Mouse (Mus musculus) small intestine, adult 2 months (tissue): ENCODE data around the gene Gm5767.

Source experiments
- CTCF ChIP-seq: fragments of 200-500 bp; IDR thresholded peaks from 2 replicates; pipeline ENCODE4 v1.5.1; 2012; ENCODE audit warnings: low read depth, mild to moderate bottlenecking, control low read depth, inconsistent platforms, low read length, moderate library complexity, mixed read lengths; ENCODE audit not compliant: insufficient replicate concordance, insufficient read length; ENCODE audit errors: extremely low read depth
- POLR2A ChIP-seq: fragments of 200-500 bp; IDR thresholded peaks from 2 replicates; pipeline ENCODE4 v1.6.1; 2012; ENCODE audit warnings: low read depth, mild to moderate bottlenecking, control low read depth, inconsistent platforms, low read length, moderate library complexity

DNA sequence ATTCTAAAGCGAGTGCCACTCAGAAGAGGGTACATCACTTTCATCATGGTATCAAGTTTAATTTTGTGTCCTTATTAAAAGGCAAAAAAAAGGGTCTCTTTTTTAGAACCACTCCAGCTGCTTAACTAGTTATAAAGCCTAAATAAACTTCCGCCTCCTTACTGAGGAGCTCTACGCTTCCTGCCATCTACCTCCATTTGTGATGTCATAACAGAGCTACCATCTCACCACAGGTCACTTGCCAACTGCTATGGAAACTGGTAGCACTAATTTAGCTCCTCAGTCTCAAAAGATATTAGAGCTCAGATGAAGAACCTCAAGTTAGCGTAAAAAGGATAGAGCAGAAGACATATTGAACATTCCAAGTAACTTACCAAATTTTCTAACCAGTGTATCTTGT lies 39.9 kb downstream of the Gm5767 start:
- TF ChIP-seq POLR2A = no peak
- TF ChIP-seq CTCF = no peak
